Mouse (Mus musculus) brain, embryonic 14.5 days (tissue): Measurements from ENCODE around the gene Abhd17a.

Source experiments
- CTCF ChIP-seq: fragments of 200-500 bp; IDR thresholded peaks from 2 replicates; pipeline ENCODE4 v1.5.1; 2012; ENCODE audit warnings: inconsistent platforms, mild to moderate bottlenecking, moderate library complexity, borderline replicate concordance; ENCODE audit not compliant: insufficient read depth, insufficient read length; ENCODE audit errors: extremely low read depth
- POLR2A ChIP-seq: fragments of 200-500 bp; IDR thresholded peaks from 2 replicates; pipeline ENCODE4 v1.6.1; 2012; ENCODE audit warnings: mild to moderate bottlenecking, inconsistent platforms, borderline replicate concordance; ENCODE audit not compliant: poor library complexity, insufficient read depth, insufficient read length, severe bottlenecking; ENCODE audit errors: extremely low read depth

- TF ChIP-seq CTCF (no peak), POLR2A (no peak)
Observed at GRCm38 (mm10) chr10:80627685-80628084, 37.5 kb upstream of the Abhd17a start.
